Mouse (Mus musculus): ENCODE measurements at regions not wholly inside any gene's neighbourhood (a gene's known extent, or its start where the extent isn't known, plus 50 kb on each side); places are given as distances from the start of the nearest gene placed in this dataset.

DNA sequence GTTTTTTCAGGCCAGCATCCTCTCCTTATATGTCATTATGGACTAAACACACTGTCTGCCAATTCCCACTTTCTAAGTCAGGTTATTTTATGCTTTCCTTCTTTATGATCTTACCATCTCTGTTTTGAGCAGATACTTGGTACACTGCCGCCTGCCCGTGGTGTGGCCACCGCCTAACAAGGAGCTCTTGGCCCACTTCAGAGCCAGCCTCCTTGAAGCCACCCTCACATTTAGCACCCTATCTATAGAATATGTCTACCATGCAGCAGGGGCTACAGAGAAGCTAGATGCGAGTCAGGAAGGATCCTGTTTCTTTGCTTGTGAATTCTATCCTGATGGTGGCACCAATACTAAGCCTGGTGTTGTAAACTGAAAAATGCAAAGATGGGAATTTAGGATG, 70.6 kb upstream of the Bcl2l14 start:
- H3K9ac ChIP-seq (ENCODE audit: insufficient read depth, low read depth) = no peak overlapping the region
- no peaks in the 10 kb centered on the region for H3K9me3 ChIP-seq (replicated peaks; ENCODE audit: low read length)
- H3K27me3 ChIP-seq (replicated peaks) = no peaks in the 10 kb centered on the region
- no peak for DNase-seq (ENCODE audit: extremely low read depth)
- no peaks in the 10 kb centered on the region for H3K36me3 ChIP-seq (replicated peaks in 1 of 2; ENCODE audit: control insufficient read depth in 1 of 2, insufficient read depth in 1 of 2, low read length in 1 of 2)
- H3K4me3 ChIP-seq (replicated peaks in 1 of 3; ENCODE audit: low read depth in 2 of 3, low read length in 2 of 3, poor library complexity in 1 of 3) = no peak overlapping the region
- TF ChIP-seq MAX (IDR thresholded peaks at IDR 0.05; ENCODE audit: low read length) = no peak
- no peak for TF ChIP-seq RAD21 (IDR thresholded peaks at IDR 0.05; ENCODE audit: low read depth, low read length)
- TF ChIP-seq TCF12 (IDR thresholded peaks at IDR 0.05; ENCODE audit: low read depth, low read length) = no peak
- no peak for TF ChIP-seq SMC3 (IDR thresholded peaks at IDR 0.05; ENCODE audit: low read depth, low read length)
- TF ChIP-seq UBTF (IDR thresholded peaks at IDR 0.05; ENCODE audit: low read depth, low read length) = no peak
- no peak for TF ChIP-seq JUN (IDR thresholded peaks at IDR 0.05; ENCODE audit: insufficient read depth, low read depth, low read length)
- no peak for TF ChIP-seq ZMIZ1 (IDR thresholded peaks at IDR 0.05; ENCODE audit: low read depth, low read length)
- no peak for TF ChIP-seq TBP (conservative IDR thresholded peaks at IDR 0.05; ENCODE audit: low read depth, low read length)
- TF ChIP-seq MYC (IDR thresholded peaks at IDR 0.05; ENCODE audit: low read depth, low read length) = no peak
- H3K4me1 ChIP-seq (ENCODE audit: control insufficient read depth in 1 of 2, insufficient read depth in 2 of 2) = no peaks in the 10 kb centered on the region
- dilution Hi-C loops (cut with MboI; ENCODE audit: extremely low pct_ligation_motif_present, extremely low pct_unique_long_range_greater_than_20kb, low sequenced_read_pairs) = no loop called here
- no peak overlapping the region for H3K27ac ChIP-seq (ENCODE audit: insufficient read depth, low read depth)
- no peaks in the 10 kb centered on the region for H3K79me2 ChIP-seq (replicated peaks; ENCODE audit: control insufficient read depth, extremely low read depth, insufficient read depth, poor library complexity, severe bottlenecking)
- in situ Hi-C loops (cut with MboI; ENCODE audit: low pct_ligation_motif_present, low pct_unique_long_range_greater_than_20kb, low sequenced_read_pairs) = no loop called here
- H3K4me2 ChIP-seq (ENCODE audit: insufficient read depth, low read depth, poor library complexity, severe bottlenecking) = no peak overlapping the region

DNA sequence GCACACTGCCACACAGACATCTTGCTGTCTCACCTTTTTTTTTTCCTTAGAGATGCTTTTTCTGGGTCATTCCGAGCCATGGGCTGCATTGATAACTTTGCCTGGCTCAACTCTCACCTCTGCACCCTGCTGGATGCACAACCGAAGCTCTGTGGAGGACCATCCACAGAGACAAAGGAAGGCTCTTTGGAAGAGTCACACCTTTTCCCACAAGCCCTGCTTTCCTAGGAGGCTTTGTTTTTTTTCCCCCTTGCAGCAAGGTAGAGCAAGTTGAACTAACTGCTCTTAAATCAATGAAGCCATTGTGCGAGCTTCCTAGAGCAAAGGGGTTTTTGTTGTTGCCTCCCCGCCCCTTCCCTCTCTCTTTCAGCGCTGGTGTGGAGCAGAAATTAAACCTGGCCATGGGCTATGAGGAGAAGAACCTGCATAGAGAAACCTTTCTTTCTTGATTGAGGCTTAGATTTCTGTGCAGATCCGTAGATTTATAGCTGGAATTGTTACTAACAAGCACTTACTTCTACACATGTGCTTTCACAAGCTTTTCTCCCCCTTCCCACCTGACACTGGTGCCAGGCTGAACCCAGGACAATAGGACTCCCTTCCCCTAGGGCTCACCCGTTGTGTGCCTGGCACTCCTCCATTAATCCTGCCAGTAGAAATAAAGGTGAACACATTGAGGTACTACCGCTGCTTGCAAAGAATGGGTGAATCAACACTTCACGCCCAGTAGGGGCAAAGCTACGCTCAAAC, 66.4 kb upstream of the Bcl2l14 start:
- Histone ChIP-seq H3K36me3 (replicated peaks in 1 of 2; ENCODE audit: control insufficient read depth in 1 of 2, insufficient read depth in 1 of 2, low read length in 1 of 2) (no peaks in the 10 kb centered on the region), H3K27ac (ENCODE audit: insufficient read depth, low read depth) (no peak overlapping the region), H3K9ac (ENCODE audit: insufficient read depth, low read depth) (no peak overlapping the region), H3K9me3 (replicated peaks; ENCODE audit: low read length) (no peaks in the 10 kb centered on the region), H3K4me3 (replicated peaks in 1 of 3; ENCODE audit: low read depth in 2 of 3, low read length in 2 of 3, poor library complexity in 1 of 3) (no peak overlapping the region), H3K4me2 (ENCODE audit: insufficient read depth, low read depth, poor library complexity, severe bottlenecking) (no peak overlapping the region), H3K27me3 (replicated peaks) (no peaks in the 10 kb centered on the region), H3K4me1 (ENCODE audit: control insufficient read depth in 1 of 2, insufficient read depth in 2 of 2) (no peaks in the 10 kb centered on the region), H3K79me2 (replicated peaks; ENCODE audit: control insufficient read depth, extremely low read depth, insufficient read depth, poor library complexity, severe bottlenecking) (no peaks in the 10 kb centered on the region)
- TF ChIP-seq ELF1 (IDR thresholded peaks at IDR 0.05; ENCODE audit: low read depth, low read length) (no peak), PAX5 (IDR thresholded peaks at IDR 0.05; ENCODE audit: low read length) (no peak), MAFK (IDR thresholded peaks at IDR 0.05; ENCODE audit: insufficient replicate concordance, low read length) (no peak), SMC3 (IDR thresholded peaks at IDR 0.05; ENCODE audit: low read depth, low read length) (no peak), TCF12 (IDR thresholded peaks at IDR 0.05; ENCODE audit: low read depth, low read length) (no peak), HCFC1 (IDR thresholded peaks at IDR 0.05; ENCODE audit: low read depth, low read length) (no peak), RAD21 (IDR thresholded peaks at IDR 0.05; ENCODE audit: low read depth, low read length) (no peak)
- in situ Hi-C loops (cut with MboI; ENCODE audit: low pct_ligation_motif_present, low pct_unique_long_range_greater_than_20kb, low sequenced_read_pairs) = no loop called here
- no peak for DNase-seq (ENCODE audit: extremely low read depth)
- dilution Hi-C loops (cut with MboI; ENCODE audit: extremely low pct_ligation_motif_present, extremely low pct_unique_long_range_greater_than_20kb, low sequenced_read_pairs) = no loop called here

DNA sequence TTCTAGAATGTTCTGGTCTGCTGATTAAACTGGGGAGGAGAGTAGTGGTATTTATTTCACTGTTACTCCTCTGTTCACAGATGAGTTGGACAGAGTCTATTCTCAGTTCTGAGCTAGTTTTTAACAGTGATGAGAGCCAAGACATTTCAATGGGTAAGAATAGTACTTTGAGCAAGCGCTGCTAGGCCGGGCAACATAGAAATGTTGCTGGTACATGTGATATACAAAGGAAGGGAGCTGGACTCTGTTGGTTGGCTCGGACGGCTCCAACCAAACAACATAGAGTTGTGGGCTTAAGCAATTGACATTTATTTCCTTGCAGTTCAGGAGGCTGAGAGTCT, 65.8 kb upstream of the Bcl2l14 start:
- Histone ChIP-seq H3K4me1 (ENCODE audit: control insufficient read depth in 1 of 2, insufficient read depth in 2 of 2) (no peaks in the 10 kb centered on the region), H3K27ac (ENCODE audit: insufficient read depth, low read depth) (no peak overlapping the region), H3K4me3 (replicated peaks in 1 of 3; ENCODE audit: low read depth in 2 of 3, low read length in 2 of 3, poor library complexity in 1 of 3) (no peak overlapping the region), H3K9me3 (replicated peaks; ENCODE audit: low read length) (no peaks in the 10 kb centered on the region), H3K36me3 (replicated peaks in 1 of 2; ENCODE audit: control insufficient read depth in 1 of 2, insufficient read depth in 1 of 2, low read length in 1 of 2) (no peaks in the 10 kb centered on the region), H3K79me2 (replicated peaks; ENCODE audit: control insufficient read depth, extremely low read depth, insufficient read depth, poor library complexity, severe bottlenecking) (no peaks in the 10 kb centered on the region), H3K27me3 (replicated peaks) (no peaks in the 10 kb centered on the region), H3K4me2 (ENCODE audit: insufficient read depth, low read depth, poor library complexity, severe bottlenecking) (no peak overlapping the region), H3K9ac (ENCODE audit: insufficient read depth, low read depth) (no peak overlapping the region)
- no peak for DNase-seq (ENCODE audit: extremely low read depth)
- dilution Hi-C loops (cut with MboI; ENCODE audit: extremely low pct_ligation_motif_present, extremely low pct_unique_long_range_greater_than_20kb, low sequenced_read_pairs) (no loop called here), in situ Hi-C loops (cut with MboI; ENCODE audit: low pct_ligation_motif_present, low pct_unique_long_range_greater_than_20kb, low sequenced_read_pairs) (no loop called here)
- TF ChIP-seq JUN (IDR thresholded peaks at IDR 0.05; ENCODE audit: insufficient read depth, low read depth, low read length) (no peak), RAD21 (IDR thresholded peaks at IDR 0.05; ENCODE audit: low read depth, low read length) (no peak), MYC (IDR thresholded peaks at IDR 0.05; ENCODE audit: low read depth, low read length) (no peak), GABPA (IDR thresholded peaks at IDR 0.05; ENCODE audit: insufficient replicate concordance, low read depth, low read length) (no peak), UBTF (IDR thresholded peaks at IDR 0.05; ENCODE audit: low read depth, low read length) (no peak), EP300 (IDR thresholded peaks at IDR 0.05; ENCODE audit: low read length) (no peak), KAT2A (IDR thresholded peaks at IDR 0.05; ENCODE audit: insufficient replicate concordance, low read length) (no peak), IRF4 (IDR thresholded peaks at IDR 0.05; ENCODE audit: low read depth, low read length) (no peak), USF2 (conservative IDR thresholded peaks at IDR 0.05; ENCODE audit: low read depth, low read length) (no peak), MAFK (IDR thresholded peaks at IDR 0.05; ENCODE audit: insufficient replicate concordance, low read length) (no peak), PAX5 (IDR thresholded peaks at IDR 0.05; ENCODE audit: low read length) (no peak)
